ENCODE assay signal across 23 mouse cellular contexts in genomic region chr10:17600762-17601108, GRCm38 (mm10).
DNase-seq lines count a peak whose midpoint lies in the region; ATAC-seq and TF ChIP-seq lines count a peak whose summit lies in the region.
"Had no signal": no experiment of that assay in that cellular context is flagged by ENCODE, and none has a peak within 500 bp of the region (broad histone marks: within the 10 kb centered on the region; RNA-seq: fewer than 3 reads in every experiment).

No protein-coding gene starts in this region.

- no peak overlapping the region for H3K4me2 ChIP-seq in midbrain, embryonic 11.5 days
- H3K4me2 ChIP-seq in midbrain, postnatal 0 days (ENCODE audit: low read depth, low read length, poor library complexity, severe bottlenecking): no peak overlapping the region
- peak overlapping the region; percentile 54 for H3K4me2 ChIP-seq in liver, embryonic 14.5 days (ENCODE audit: low read depth)

- no peak for TF ChIP-seq CTCF in midbrain, postnatal 0 days (IDR thresholded peaks at IDR 0.05)
- no peak for TF ChIP-seq CTCF in liver, embryonic 14.5 days (IDR thresholded peaks at IDR 0.05; ENCODE audit: low read depth)

- WGBS in midbrain, embryonic 11.5 days: 76% methylated on average over 3 of the region's 3 CpGs
- WGBS in midbrain, postnatal 0 days: 66% methylated on average over 3 of the region's 3 CpGs
- 10% methylated on average over 3 of the region's 3 CpGs for WGBS in liver, embryonic 14.5 days (ENCODE audit: insufficient replicate concordance)

- peak; percentile 87 for TF ChIP-seq EP300 in liver, embryonic 14.5 days (IDR thresholded peaks at IDR 0.05; ENCODE audit: low read depth)

- no peak overlapping the region for H3K27ac ChIP-seq in midbrain, embryonic 11.5 days (ENCODE audit: low read depth, low read length)
- H3K27ac ChIP-seq in midbrain, postnatal 0 days (ENCODE audit: low read depth, low read length): no peak overlapping the region
- peak overlapping the region; percentile 57 for H3K27ac ChIP-seq in liver, embryonic 14.5 days
- H3K27ac ChIP-seq: hindbrain, postnatal 0 days; left cerebral cortex, adult 2 months; limb, embryonic 10.5 days had no signal

- H3K9me3 ChIP-seq in midbrain, embryonic 11.5 days (ENCODE audit: control insufficient read depth, low read length): no peaks in the 10 kb centered on the region
- H3K9me3 ChIP-seq in midbrain, postnatal 0 days (ENCODE audit: low read length): no peaks in the 10 kb centered on the region
- no peaks in the 10 kb centered on the region for H3K9me3 ChIP-seq in liver, embryonic 14.5 days (ENCODE audit: control insufficient read depth, low read length)
- H3K9me3 ChIP-seq: limb, embryonic 10.5 days; megakaryocyte, embryonic 14.5 days had no signal

- DNase-seq in embryo, embryonic 10 days (ENCODE audit: low spot score): peak; percentile 19
- no peak for DNase-seq in embryo, embryonic 10.5 days (ENCODE audit: low spot score)
- DNase-seq in midbrain, embryonic 11.5 days (ENCODE audit: low spot score, missing footprints): no peak
- DNase-seq in midbrain, postnatal 0 days (ENCODE audit: low spot score): no peak
- peak; percentile 69 to 78 (median 76) for DNase-seq in liver, embryonic 14.5 days (ENCODE audit: low read depth in 3 of 3, low spot score in 3 of 3)
- no peak for DNase-seq in ovary, postnatal 10 days (ENCODE audit: low spot score)
- no peak for DNase-seq in layer of hippocampus, postnatal 14 days (ENCODE audit: low spot score in 2 of 2)
- DNase-seq: adrenal gland, postnatal 10 days; cerebellum, adult 11-12 months; cerebellum, postnatal 14 days; gastrocnemius, postnatal 25 days; heart, postnatal 14 days; kidney, adult 8-10 months; kidney, postnatal 14 days; lung, adult 2 months; retina, postnatal 1 day had no signal

- H3K4me3 ChIP-seq in midbrain, embryonic 11.5 days (ENCODE audit: low read depth, low read length): no peak overlapping the region
- no peak overlapping the region for H3K4me3 ChIP-seq in midbrain, postnatal 0 days (ENCODE audit: low read depth, low read length)
- H3K4me3 ChIP-seq in liver, embryonic 14.5 days (ENCODE audit: insufficient read depth in 1 of 2, low read depth in 2 of 2, low read length in 2 of 2): no peak overlapping the region
- H3K4me3 ChIP-seq: left cerebral cortex, adult 2 months; limb, embryonic 10.5 days; megakaryocyte, embryonic 14.5 days had no signal

- no peaks in the 10 kb centered on the region for H3K4me1 ChIP-seq in midbrain, embryonic 11.5 days (ENCODE audit: control insufficient read depth, insufficient read depth, low read length)
- no peaks in the 10 kb centered on the region for H3K4me1 ChIP-seq in midbrain, postnatal 0 days (ENCODE audit: insufficient read depth, low read length)
- H3K4me1 ChIP-seq in liver, embryonic 14.5 days (replicated peaks; ENCODE audit: control insufficient read depth in 2 of 2, insufficient read depth in 2 of 2, low read length in 1 of 2): peaks cover 51 to 52% of the 10 kb centered on the region in 2 experiments
- H3K4me1 ChIP-seq: limb, embryonic 10.5 days had no signal

- ATAC-seq in midbrain, embryonic 11.5 days (ENCODE audit: low FRiP score): 0 out of 2 replicates have a peak, but pooled peaks have one; percentile 38
- no peak for ATAC-seq in midbrain, postnatal 0 days (ENCODE audit: low FRiP score)
- ATAC-seq in liver, embryonic 14.5 days (ENCODE audit: insufficient read depth): peak; percentile 77
- no peak for ATAC-seq in erythroid progenitor cell, adult 5-6 weeks (replicated peaks; ENCODE audit: low FRiP score, poor library complexity, severe bottlenecking)
- ATAC-seq: activated CD4-positive, CD25-positive, alpha-beta regulatory T cell, adult 4 months; hindbrain, postnatal 0 days; midbrain, embryonic 16.5 days had no signal

- no peak overlapping the region for H3K9ac ChIP-seq in midbrain, embryonic 11.5 days (ENCODE audit: low read length)
- H3K9ac ChIP-seq in midbrain, postnatal 0 days (replicated peaks; ENCODE audit: low read length, poor library complexity, severe bottlenecking): no peak overlapping the region
- peak overlapping the region; percentile 9 for H3K9ac ChIP-seq in liver, embryonic 14.5 days (replicated peaks)

- no peaks in the 10 kb centered on the region for H3K27me3 ChIP-seq in midbrain, embryonic 11.5 days (ENCODE audit: control insufficient read depth, insufficient read depth, low read length)
- H3K27me3 ChIP-seq in midbrain, postnatal 0 days (ENCODE audit: insufficient read depth, low read length): no peaks in the 10 kb centered on the region
- H3K27me3 ChIP-seq in liver, embryonic 14.5 days (ENCODE audit: control insufficient read depth, insufficient read depth, low read length): no peaks in the 10 kb centered on the region
- H3K27me3 ChIP-seq: megakaryocyte, embryonic 14.5 days had no signal

- no peaks in the 10 kb centered on the region for H3K36me3 ChIP-seq in midbrain, embryonic 11.5 days (ENCODE audit: control insufficient read depth, insufficient read depth, low read length)
- H3K36me3 ChIP-seq in midbrain, postnatal 0 days (ENCODE audit: insufficient read depth, low read length): no peaks in the 10 kb centered on the region
- H3K36me3 ChIP-seq in liver, embryonic 14.5 days (replicated peaks; ENCODE audit: control insufficient read depth, insufficient read depth, low read depth): no peaks in the 10 kb centered on the region
- H3K36me3 ChIP-seq: limb, embryonic 10.5 days had no signal

Comparison
In these comparisons a context has a peak if more than half of its experiments do, and no peak if none do; other contexts are left out.
1. DNase-seq: peak in embryo, embryonic 10 days (single experiment) and liver, embryonic 14.5 days (3 of 3); none in embryo, embryonic 10.5 days (single experiment), midbrain, embryonic 11.5 days (single experiment), midbrain, postnatal 0 days (single experiment), ovary, postnatal 10 days (single experiment) and layer of hippocampus, postnatal 14 days (0 of 2).
2. ATAC-seq: peak in midbrain, embryonic 11.5 days (single experiment) and liver, embryonic 14.5 days (single experiment); none in midbrain, postnatal 0 days (single experiment) and erythroid progenitor cell, adult 5-6 weeks (single experiment).